Mouse (Mus musculus): ENCODE measurements around the gene S1pr1. TPM values are rescaled to one million over a fixed set of nuclear protein-coding genes. Genes with fewer than 3 reads are reported as not detected.
A peak's percentile ranks its signal among the peaks of the same experiment; 100 is the strongest.

The S1pr1 gene
- polyA plus RNA-seq (2014; fragmentation: Nextera tagmentation; extraction: Ambion mirVana) = 25.0 and 30.7 TPM in 2 replicates

GRCm38 (mm10) chr3:115714671-115715651 lies at the start of gene S1pr1:
TSS of gene S1pr1 (minus strand) at chr3:115715072.
- no peaks in the 10 kb centered on the region for H3K36me3 ChIP-seq (replicated peaks; ENCODE audit: control insufficient read depth, insufficient read depth)
- peak within 1 kb of the TSS; percentile 86 for H3K4me2 ChIP-seq (replicated peaks)
- peak within 1 kb of the TSS; percentile 73 for H3K27ac ChIP-seq
- under 1% methylated on average over 51 of the region's 51 CpGs for WGBS
- 0 out of 2 replicates have a peak, but pooled peaks cover 8% of the 10 kb centered on the region for H3K4me1 ChIP-seq (replicated peaks; ENCODE audit: control insufficient read depth, insufficient read depth, low read length)
- peaks cover 15% of the 10 kb centered on the region; the same call in 1 of the 2 replicates for H3K27me3 ChIP-seq (ENCODE audit: control insufficient read depth, insufficient read depth, low read length)
- H3K4me3 ChIP-seq (replicated peaks; ENCODE audit: low read length) = peak within 1 kb of the TSS; percentile 42
- H3K9ac ChIP-seq = peak within 1 kb of the TSS; percentile 46
- ATAC-seq (ENCODE audit: low FRiP score) (peak; percentile 87), DNase-seq (ENCODE audit: low spot score) (peak; percentile 57)
- H3K9me3 ChIP-seq (ENCODE audit: control insufficient read depth, low read length) = no peaks in the 10 kb centered on the region

DNA sequence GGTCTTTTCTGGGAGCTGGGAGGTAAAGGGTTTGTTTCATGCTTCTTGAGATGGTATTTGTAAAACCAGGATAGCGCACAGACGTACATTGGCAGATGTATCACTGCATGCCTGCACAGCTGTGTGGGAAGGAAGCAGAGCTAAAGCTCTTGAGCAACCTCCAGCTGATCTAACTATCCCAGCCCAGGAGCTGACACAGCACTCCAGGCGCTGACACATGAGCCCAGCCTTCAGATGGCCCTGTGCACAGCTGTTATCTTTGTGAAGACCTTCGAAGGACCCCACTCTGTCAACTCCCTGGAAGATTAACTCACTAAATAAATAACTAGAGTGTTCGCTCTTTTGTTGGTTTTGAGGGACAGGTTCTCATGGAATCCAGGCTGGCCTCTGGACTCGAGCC lies 48.4 kb upstream of the S1pr1 start:
- no peak overlapping the region for H3K4me2 ChIP-seq (replicated peaks)
- H3K9me3 ChIP-seq (ENCODE audit: control insufficient read depth, low read length) = no peaks in the 10 kb centered on the region
- no peak overlapping the region for H3K27ac ChIP-seq
- H3K9ac ChIP-seq = no peak overlapping the region
- WGBS = 68% methylated on average over 6 of the region's 6 CpGs
- DNase-seq (ENCODE audit: low spot score) (no peak), ATAC-seq (ENCODE audit: low FRiP score) (no peak)
- H3K27me3 ChIP-seq (ENCODE audit: control insufficient read depth, insufficient read depth, low read length) = no peaks in the 10 kb centered on the region
- H3K4me1 ChIP-seq (replicated peaks; ENCODE audit: control insufficient read depth, insufficient read depth, low read length) = no peaks in the 10 kb centered on the region
- no peaks in the 10 kb centered on the region for H3K36me3 ChIP-seq (replicated peaks; ENCODE audit: control insufficient read depth, insufficient read depth)
- no peak overlapping the region for H3K4me3 ChIP-seq (replicated peaks; ENCODE audit: low read length)

DNA sequence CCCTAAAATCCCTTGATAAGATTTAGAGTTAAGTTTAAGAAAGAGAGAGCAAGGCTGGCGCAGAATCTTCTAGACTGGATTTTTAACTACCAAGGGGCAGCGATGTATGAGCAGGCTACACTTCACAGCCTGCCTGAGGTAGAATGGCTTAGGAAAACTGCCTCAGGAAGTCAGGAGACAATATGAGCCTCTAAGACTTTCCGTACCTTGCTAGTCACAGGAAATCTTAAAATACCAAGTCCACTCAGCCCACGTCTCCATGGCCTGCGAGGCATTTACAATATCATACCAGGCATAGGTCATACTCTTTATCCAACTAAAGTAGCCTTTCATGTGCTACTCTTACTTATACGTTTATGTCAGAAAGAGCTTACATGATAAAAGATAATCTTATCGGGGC lies 48.0 kb upstream of the S1pr1 start:
- WGBS = 86% methylated on average over 7 of the region's 7 CpGs
- Histone ChIP-seq H3K4me3 (replicated peaks; ENCODE audit: low read length) (no peak overlapping the region), H3K9me3 (ENCODE audit: control insufficient read depth, low read length) (no peaks in the 10 kb centered on the region), H3K36me3 (replicated peaks; ENCODE audit: control insufficient read depth, insufficient read depth) (no peaks in the 10 kb centered on the region), H3K27ac (no peak overlapping the region), H3K4me2 (replicated peaks) (no peak overlapping the region), H3K27me3 (ENCODE audit: control insufficient read depth, insufficient read depth, low read length) (no peaks in the 10 kb centered on the region), H3K4me1 (replicated peaks; ENCODE audit: control insufficient read depth, insufficient read depth, low read length) (no peaks in the 10 kb centered on the region), H3K9ac (no peak overlapping the region)
- DNase-seq (ENCODE audit: low spot score) (no peak), ATAC-seq (ENCODE audit: low FRiP score) (no peak)

- Histone ChIP-seq H3K27me3 (ENCODE audit: control insufficient read depth, insufficient read depth, low read length) (no peaks in the 10 kb centered on the region), H3K9ac (no peak overlapping the region), H3K27ac (no peak overlapping the region), H3K4me1 (replicated peaks; ENCODE audit: control insufficient read depth, insufficient read depth, low read length) (no peaks in the 10 kb centered on the region), H3K9me3 (ENCODE audit: control insufficient read depth, low read length) (no peaks in the 10 kb centered on the region), H3K4me2 (replicated peaks) (no peak overlapping the region), H3K4me3 (replicated peaks; ENCODE audit: low read length) (no peak overlapping the region), H3K36me3 (replicated peaks; ENCODE audit: control insufficient read depth, insufficient read depth) (no peaks in the 10 kb centered on the region)
- ATAC-seq (ENCODE audit: low FRiP score) (no peak), DNase-seq (ENCODE audit: low spot score) (no peak)
- 98% methylated on average over 4 of the region's 4 CpGs for WGBS
These were observed 44.8 kb upstream of the S1pr1 start for GRCm38 (mm10) chr3:115759659-115760058.

DNA sequence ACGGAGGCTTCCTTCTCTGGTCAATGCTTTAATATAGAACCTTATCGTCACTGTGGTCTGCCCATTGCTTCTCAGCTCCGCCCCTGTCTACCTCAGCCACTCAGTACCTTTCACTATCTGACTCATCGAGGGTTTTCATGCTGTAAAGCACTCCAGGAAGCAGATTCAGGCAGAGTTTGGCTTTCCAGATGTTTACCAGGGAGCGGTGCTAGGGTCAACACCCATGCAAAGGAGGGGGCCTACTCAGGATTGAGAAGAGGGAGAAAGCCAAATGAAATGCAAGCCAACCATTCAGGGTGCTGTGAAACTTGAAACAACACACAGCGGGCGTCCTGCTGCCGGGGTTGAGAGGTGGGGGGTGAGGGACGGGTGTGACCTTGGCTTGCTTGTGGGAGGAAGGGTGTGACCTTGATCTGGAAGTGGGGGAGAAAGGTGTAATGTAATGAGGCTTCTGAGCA lies 43.6 kb upstream of the S1pr1 start:
- 26% methylated on average over 9 of the region's 9 CpGs for WGBS
- no peaks in the 10 kb centered on the region for H3K36me3 ChIP-seq (replicated peaks; ENCODE audit: control insufficient read depth, insufficient read depth)

GRCm38 (mm10) chr3:115754466-115754865 lies 39.6 kb upstream of the S1pr1 start:
- Histone ChIP-seq H3K4me2 (replicated peaks) (no peak overlapping the region), H3K27me3 (ENCODE audit: control insufficient read depth, insufficient read depth, low read length) (no peaks in the 10 kb centered on the region), H3K9me3 (ENCODE audit: control insufficient read depth, low read length) (no peaks in the 10 kb centered on the region), H3K4me1 (replicated peaks; ENCODE audit: control insufficient read depth, insufficient read depth, low read length) (no peaks in the 10 kb centered on the region), H3K9ac (no peak overlapping the region), H3K27ac (no peak overlapping the region), H3K4me3 (replicated peaks; ENCODE audit: low read length) (no peak overlapping the region), H3K36me3 (replicated peaks; ENCODE audit: control insufficient read depth, insufficient read depth) (no peaks in the 10 kb centered on the region)
- ATAC-seq (ENCODE audit: low FRiP score) (no peak), DNase-seq (ENCODE audit: low spot score) (no peak)
- WGBS = 64% methylated on average over 8 of the region's 8 CpGs

More for the DNA sequence above, 43.6 kb upstream of the S1pr1 start:
- no peak for ATAC-seq (ENCODE audit: low FRiP score)
- no peak overlapping the region for H3K27ac ChIP-seq
- no peak overlapping the region for H3K9ac ChIP-seq
- no peak for DNase-seq (ENCODE audit: low spot score)
- H3K4me1 ChIP-seq (replicated peaks; ENCODE audit: control insufficient read depth, insufficient read depth, low read length) = no peaks in the 10 kb centered on the region
- H3K27me3 ChIP-seq (ENCODE audit: control insufficient read depth, insufficient read depth, low read length) = no peaks in the 10 kb centered on the region
- no peak overlapping the region for H3K4me3 ChIP-seq (replicated peaks; ENCODE audit: low read length)
- no peak overlapping the region for H3K4me2 ChIP-seq (replicated peaks)
- H3K9me3 ChIP-seq (ENCODE audit: control insufficient read depth, low read length) = no peaks in the 10 kb centered on the region

- ATAC-seq (ENCODE audit: low FRiP score) = no peak
- no peak overlapping the region for H3K9ac ChIP-seq
- H3K4me3 ChIP-seq (replicated peaks; ENCODE audit: low read length) = no peak overlapping the region
- H3K27me3 ChIP-seq (ENCODE audit: control insufficient read depth, insufficient read depth, low read length) = no peaks in the 10 kb centered on the region
- H3K9me3 ChIP-seq (ENCODE audit: control insufficient read depth, low read length) = no peaks in the 10 kb centered on the region
- no peak overlapping the region for H3K4me2 ChIP-seq (replicated peaks)
- no peak overlapping the region for H3K27ac ChIP-seq
- H3K36me3 ChIP-seq (replicated peaks; ENCODE audit: control insufficient read depth, insufficient read depth) = no peaks in the 10 kb centered on the region
- DNase-seq (ENCODE audit: low spot score) = no peak
- 94% methylated on average over 3 of the region's 3 CpGs for WGBS
- no peaks in the 10 kb centered on the region for H3K4me1 ChIP-seq (replicated peaks; ENCODE audit: control insufficient read depth, insufficient read depth, low read length)
These were observed 35.5 kb upstream of the S1pr1 start for GRCm38 (mm10) chr3:115750369-115750768.

DNA sequence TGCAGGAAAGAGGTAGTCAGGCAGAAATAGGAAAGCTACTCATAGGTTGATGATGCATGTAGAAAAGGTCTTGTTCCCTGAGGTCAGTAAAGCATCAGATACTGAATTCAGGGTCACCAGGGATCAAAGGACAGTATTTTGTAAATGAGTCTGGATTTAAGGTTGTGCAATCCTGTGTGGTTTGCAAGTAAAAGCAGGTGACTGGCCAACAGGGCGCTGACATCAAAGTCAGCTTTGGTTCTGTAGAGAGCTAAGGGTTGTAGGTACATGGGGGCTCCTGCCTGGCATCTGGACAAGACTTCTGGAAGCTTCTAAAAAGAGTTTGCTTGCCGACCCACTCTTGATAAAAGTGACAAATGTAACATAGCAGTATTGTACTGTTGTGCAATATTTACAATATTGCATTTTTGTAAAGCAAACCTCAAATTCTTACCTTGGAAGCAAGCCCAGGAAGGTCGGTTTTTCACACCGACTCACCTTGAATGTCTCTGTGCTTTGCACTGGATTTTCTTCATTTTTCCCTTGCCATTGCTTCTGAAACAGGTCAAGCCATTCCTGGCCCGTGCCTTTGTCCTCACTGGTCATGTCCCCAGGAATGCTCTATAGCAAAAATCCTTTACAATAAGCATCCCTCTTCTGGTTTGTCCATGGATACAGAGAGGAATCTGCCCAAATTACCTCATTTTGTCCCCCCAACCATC lies 33.6 kb upstream of the S1pr1 start:
- no peaks in the 10 kb centered on the region for H3K27me3 ChIP-seq (ENCODE audit: control insufficient read depth, insufficient read depth, low read length)
- no peak overlapping the region for H3K27ac ChIP-seq
- H3K4me3 ChIP-seq (replicated peaks; ENCODE audit: low read length) = no peak overlapping the region
- no peaks in the 10 kb centered on the region for H3K4me1 ChIP-seq (replicated peaks; ENCODE audit: control insufficient read depth, insufficient read depth, low read length)
- no peak for DNase-seq (ENCODE audit: low spot score)
- H3K9me3 ChIP-seq (ENCODE audit: control insufficient read depth, low read length) = no peaks in the 10 kb centered on the region
- no peak overlapping the region for H3K4me2 ChIP-seq (replicated peaks)
- 89% methylated on average over 5 of the region's 5 CpGs for WGBS
- no peak for ATAC-seq (ENCODE audit: low FRiP score)
- no peak overlapping the region for H3K9ac ChIP-seq
- no peaks in the 10 kb centered on the region for H3K36me3 ChIP-seq (replicated peaks; ENCODE audit: control insufficient read depth, insufficient read depth)

GRCm38 (mm10) chr3:115746511-115746910 lies 31.6 kb upstream of the S1pr1 start:
- no peaks in the 10 kb centered on the region for H3K36me3 ChIP-seq (replicated peaks; ENCODE audit: control insufficient read depth, insufficient read depth)
- no peak for DNase-seq (ENCODE audit: low spot score)
- no peaks in the 10 kb centered on the region for H3K4me1 ChIP-seq (replicated peaks; ENCODE audit: control insufficient read depth, insufficient read depth, low read length)
- H3K4me2 ChIP-seq (replicated peaks) = no peak overlapping the region
- H3K27ac ChIP-seq = no peak overlapping the region
- no peak for ATAC-seq (ENCODE audit: low FRiP score)
- H3K27me3 ChIP-seq (ENCODE audit: control insufficient read depth, insufficient read depth, low read length) = no peaks in the 10 kb centered on the region
- no peaks in the 10 kb centered on the region for H3K9me3 ChIP-seq (ENCODE audit: control insufficient read depth, low read length)
- 86% methylated on average over 8 of the region's 8 CpGs for WGBS
- H3K9ac ChIP-seq = no peak overlapping the region
- no peak overlapping the region for H3K4me3 ChIP-seq (replicated peaks; ENCODE audit: low read length)

Data from hindbrain, embryonic 14.5 days (tissue).